Mouse (Mus musculus) cerebellum, adult 18-20 months (tissue): ENCODE results near the gene Tmem30b.
"Not testable (repeated sequence)": the region's sequence is repeated elsewhere in the genome, so short reads cannot be mapped to it uniquely, and the experiment has no call there.

Experiments used
- DNase-seq, 2 experiments: peaks; one replicate each; pipeline ENCODE4 v3.0.0; 2021

Gene Tmem30b

DNA sequence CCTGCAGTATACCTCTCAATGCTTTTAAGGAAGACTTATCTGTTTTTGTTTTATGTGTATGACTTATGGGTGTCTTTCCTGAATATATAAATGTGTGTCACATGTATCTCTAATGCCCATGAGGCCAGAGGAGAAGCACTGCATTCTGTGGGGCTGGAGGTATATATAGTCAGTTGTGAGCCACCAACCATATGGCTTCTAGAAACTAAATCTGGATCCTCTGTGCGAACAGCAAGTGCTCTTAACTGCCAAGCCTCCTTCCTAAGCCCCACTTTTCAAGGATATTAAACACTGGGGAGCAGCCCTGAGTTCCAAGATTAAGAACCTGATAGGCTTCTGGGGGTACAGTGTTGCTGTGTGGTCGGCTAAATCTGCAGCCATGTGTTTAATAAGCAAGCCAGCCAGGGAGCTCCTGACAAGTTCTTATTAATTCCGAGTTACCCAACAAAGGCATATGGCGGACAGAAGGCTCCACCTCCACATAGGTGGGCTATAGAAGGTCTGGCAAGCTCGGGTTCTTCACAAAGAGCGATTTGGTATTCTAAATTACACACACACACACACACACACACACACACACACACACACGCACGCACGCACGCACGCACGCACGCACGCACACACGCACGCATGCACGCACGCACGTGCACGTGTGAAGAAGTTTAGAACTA is 12.5 kb upstream of the Tmem30b start:
- DNase-seq = no peak

GRCm38 (mm10) chr12:73554155-73554554 is 8.0 kb upstream of the Tmem30b start:
- DNase-seq = peak; percentile 53 to 55

DNA sequence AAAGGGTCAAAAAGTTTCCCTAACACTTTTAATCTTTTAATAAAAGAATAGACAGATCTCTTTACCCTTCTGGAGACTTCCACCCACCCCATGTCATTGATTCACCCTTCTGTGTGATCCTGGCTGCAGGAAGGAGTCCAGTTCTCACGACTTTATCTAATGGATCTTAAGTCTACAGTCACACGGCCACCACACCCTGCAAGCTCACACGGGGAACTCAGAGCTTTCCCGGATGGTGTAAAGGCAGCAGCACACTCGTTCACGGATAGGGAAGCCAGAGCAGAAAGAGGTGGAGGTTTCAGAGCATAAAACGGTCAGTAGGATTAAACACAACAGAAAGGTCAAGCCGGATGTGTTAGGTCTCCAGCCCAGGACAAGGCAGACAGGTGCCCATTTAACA is 2.1 kb upstream of the Tmem30b start:
- no peak for DNase-seq

DNA sequence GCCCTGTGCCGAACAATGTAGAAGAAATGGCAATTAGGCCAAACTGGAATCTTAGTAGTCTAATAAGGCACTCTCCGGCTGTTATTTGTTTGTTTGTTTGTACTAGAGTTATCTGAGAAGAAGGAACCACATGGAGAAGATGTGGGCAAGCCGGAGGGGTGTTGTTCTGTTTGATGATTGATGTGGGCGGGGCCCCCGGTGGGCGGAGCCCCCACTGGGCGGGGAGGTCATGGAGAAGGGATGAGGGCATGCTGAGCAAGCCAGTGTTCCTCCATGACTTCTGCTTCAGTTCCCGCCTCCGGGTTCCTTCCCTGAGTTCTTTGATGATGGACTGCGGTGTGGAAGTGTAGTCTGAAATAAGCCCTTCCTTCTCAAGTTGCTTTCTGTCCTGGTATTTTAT is 1.5 kb upstream of the Tmem30b start:
- DNase-seq = no peak

GRCm38 (mm10) chr12:73545672-73546085 is 513 bp downstream of the Tmem30b start:
- no peak for DNase-seq

DNA sequence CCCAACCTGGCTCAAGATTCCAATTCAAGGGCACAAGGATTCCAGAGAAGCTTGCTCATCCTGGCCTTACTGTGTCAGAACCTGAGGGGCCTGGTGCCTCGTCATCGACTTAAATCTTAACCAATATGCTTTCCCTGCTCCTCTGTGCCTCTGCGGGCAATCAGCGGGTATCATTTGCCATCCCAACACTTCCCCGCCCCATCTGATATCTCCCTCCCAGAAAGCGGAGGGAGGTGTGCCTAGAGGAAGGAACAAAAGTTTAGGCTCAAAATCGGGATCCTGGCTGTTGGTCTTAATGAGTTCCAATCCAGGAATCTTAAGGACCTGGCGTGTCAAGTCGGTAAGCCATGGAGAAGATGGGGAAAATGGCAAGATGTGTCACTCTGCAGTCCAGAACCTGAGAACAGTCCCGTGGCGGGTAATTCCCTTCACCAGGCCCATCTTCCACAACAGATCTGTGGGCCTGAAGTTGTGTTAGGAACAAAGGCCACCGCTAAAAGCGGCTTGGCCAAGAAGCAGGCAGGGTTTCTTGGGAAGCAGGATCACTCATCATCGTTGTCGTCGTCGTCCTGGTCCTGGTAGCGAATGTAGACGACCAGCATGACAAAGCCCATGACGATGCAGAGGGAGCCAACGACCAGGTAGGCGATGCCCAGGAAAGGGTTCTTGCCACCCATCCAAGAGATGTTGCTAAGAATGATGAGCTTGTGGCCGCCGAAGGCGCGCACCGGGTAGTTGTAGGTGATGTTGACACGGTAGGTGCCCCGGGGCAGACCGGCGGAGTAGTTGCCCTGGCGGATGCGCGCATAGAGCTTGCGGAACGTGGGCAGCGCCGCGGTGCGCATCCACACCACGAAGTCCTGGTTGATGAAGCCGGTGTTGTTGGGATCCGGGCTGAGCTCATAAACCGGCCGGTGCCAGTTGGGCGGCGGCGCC is 1.2 kb downstream of the Tmem30b start:
- DNase-seq = no peak

DNA sequence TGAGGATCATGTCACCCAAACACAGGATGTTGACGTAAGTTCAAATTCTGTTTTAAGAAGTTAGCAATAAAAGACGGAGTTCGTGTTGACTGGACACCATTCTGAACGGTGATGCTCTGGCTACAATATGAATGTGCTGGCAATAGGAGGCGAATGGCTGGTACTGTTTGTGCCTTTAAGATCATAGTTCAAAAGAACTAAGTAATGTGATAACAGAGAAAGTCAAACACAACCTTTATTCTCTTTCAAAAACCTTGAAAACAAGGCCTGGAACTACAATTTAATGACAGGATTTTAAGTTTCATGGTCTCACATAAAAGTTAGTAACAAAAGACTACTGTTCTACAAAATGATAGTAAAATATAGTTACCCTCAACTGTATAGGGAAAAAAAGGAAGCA is 3.0 kb downstream of the Tmem30b start:
- DNase-seq = no peak

DNA sequence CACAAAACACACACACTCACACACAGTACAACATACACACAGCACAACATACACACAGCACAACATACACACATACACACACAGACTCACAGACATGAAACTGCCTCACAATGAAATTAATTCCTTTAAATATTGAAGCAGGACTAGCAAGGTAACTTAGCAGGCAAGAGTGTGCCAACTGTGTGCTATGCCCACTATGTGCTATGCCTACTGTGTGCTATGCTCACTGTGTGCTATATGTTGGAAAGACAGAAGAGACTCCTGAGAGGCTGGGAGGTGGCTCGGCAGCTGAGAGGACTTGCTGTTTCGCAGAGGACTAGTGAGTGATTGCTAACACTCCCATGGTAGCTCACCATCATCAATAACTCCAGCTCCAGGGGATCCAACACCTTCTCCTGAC is 5.8 kb downstream of the Tmem30b start:
- no peak for DNase-seq

- DNase-seq = no peak
These were observed 7.0 kb downstream of the Tmem30b start for GRCm38 (mm10) chr12:73539151-73539550.

DNA sequence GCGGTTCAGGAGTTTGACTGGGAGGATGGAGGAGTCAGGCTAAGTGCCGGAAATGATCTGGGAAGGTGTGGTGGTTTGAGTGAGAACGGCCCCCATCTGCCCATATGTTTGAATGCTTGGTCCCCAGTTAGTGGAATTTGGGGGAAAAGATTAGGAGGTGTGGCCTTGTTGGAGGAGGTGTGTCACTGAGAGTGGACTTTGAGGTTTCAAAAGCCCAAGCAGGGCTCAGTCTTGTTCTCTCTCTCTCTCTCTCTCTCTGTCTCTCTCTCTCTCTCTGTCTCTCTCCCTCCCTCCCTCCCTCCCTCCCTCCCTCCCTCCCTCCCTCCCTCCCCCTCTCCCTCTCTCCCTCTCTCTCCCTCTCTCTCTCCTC is 8.1 kb downstream of the Tmem30b start:
- DNase-seq = not testable (repeated sequence)

- DNase-seq = no peak
These were observed 8.6 kb downstream of the Tmem30b start for GRCm38 (mm10) chr12:73537499-73538138.

DNA sequence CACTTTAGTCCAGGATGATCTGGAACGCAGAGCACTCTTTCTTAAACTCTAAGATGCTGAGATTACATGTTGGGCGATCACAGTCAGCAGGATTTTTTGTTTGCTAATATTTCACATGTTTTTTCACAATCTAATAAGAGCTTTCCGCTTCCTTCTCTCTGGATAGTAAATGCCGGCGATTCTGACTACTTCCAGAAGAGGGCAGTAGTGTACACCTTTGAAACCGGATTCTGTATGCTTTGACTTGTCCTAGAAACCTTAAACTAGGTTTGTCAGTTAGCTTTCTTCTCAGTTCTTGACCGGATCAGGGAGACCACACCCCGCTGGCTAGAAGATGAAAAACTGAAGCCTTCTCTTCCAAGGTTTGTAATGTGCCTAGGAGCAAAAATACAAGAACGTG is 11.6 kb downstream of the Tmem30b start:
- DNase-seq = peak; percentile 39 to 44

DNA sequence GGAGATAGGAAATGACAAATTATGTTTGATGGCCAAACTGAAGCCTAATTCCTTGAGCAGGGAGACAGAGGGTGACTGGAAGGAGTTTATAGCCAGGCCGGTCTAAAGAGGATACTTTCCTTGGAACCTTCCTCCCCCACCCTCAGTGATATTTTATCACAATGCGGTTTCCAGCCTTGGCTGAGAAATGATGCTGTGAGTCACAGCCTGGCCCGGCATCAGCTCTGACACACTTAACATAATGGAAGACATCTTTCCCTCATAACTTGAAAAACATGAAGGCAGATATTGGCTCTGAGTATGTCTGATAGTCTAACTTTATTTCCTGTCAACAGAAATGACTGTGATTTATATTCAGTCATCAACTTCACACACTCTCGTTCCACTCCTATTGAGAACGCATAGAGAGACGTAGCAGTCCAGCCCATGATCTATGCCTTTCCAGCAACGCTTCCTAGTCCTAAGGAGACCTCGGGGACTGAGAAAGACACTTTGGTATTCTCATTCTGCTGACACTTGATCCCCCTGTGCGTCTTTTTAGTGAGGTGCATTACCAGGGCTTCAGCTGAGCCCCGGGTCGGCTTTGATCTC is 14.2 kb downstream of the Tmem30b start:
- DNase-seq = no peak

DNA sequence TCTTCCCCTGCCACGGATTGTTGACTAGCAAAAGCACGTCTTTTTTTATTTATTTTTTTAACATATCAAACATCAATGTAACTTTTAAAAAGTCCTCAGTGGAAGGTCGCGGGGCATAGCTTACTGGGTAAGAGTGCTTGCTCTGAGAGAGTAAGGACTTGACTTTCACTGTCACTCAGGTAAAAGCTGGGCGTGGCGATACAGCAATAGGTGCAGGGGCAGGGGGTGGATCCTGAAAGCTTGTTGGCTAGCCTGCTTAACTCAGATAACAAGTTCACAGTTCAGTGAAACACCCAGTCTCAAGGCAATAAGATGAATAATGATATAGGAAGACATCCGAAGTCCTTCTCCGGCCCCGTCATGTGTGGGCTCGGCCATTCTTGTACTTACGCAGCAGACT is 16.6 kb downstream of the Tmem30b start:
- no peak for DNase-seq

- no peak for DNase-seq
These were observed 17.1 kb downstream of the Tmem30b start for GRCm38 (mm10) chr12:73529131-73529530.

DNA sequence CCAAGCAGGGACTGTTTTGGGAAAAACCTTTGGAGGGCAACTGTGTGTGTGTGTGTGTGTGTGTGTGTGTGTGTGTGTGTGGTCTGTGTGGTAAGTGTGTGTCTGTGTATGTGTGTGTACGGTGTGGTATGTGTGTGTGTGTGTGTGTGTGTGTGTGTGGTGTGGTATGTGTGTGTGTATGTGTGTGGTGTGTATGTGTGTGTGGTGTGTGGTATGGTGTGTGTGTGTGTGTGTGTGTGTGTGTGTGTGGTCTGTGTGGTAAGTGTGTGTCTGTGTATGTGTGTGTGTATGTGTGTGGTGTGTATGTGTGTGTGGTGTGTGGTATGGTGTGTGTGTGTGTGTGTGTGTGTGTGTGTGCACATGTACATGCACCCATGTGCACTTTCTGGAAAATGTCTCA is 18.1 kb downstream of the Tmem30b start:
- DNase-seq = not testable (repeated sequence)

GRCm38 (mm10) chr12:73525254-73525885 is 20.8 kb downstream of the Tmem30b start:
- DNase-seq = no peak

GRCm38 (mm10) chr12:73523066-73523465 is 23.1 kb downstream of the Tmem30b start:
- no peak for DNase-seq

DNA sequence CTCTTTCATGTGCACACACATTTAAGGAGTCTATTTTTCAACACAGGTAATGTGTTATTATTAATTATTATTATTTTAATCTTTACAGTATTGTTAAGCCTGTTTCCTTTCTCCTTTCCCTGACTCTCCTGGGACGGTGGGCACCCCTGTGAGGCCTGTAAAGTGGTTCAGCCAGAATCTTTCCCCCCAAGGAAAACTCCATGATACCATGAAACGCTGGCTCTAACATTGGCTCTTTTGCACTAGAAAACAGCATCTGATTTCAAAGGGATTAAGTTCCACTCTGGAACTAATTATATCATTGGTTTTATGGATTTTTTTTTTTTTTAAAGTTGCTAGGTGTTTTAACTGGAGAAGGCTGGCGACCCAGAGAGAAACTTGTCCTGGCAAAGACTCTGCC is 24.2 kb downstream of the Tmem30b start:
- DNase-seq = no peak

DNA sequence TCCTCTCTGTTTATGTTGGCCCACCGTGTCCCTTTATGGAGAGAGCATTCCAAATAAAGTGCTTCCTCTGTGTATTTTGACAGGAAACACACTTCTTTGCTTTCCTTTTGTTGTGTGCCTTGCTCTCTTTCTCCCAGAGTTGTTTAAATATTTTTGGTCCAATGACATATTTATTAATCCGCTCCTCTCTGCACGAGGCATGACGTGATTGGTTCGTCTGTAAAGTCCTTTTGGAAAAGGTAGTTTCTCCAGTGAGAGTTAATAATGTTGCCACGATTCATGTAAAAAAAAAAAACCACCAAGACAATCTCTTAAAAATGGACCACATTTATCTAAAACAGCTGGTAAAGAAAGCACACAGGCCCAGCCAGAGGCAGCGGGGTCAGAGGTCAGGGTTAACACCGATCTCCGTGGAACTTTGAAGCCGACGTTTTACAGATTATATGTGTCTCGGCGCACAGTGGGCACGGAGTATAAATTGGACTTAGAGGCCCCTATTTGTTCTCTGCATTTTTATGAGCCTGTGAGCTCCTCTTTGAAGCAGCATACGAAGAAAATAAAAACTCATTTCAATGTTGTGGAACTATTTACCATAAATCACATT is 24.9 kb downstream of the Tmem30b start:
- no peak for DNase-seq

DNA sequence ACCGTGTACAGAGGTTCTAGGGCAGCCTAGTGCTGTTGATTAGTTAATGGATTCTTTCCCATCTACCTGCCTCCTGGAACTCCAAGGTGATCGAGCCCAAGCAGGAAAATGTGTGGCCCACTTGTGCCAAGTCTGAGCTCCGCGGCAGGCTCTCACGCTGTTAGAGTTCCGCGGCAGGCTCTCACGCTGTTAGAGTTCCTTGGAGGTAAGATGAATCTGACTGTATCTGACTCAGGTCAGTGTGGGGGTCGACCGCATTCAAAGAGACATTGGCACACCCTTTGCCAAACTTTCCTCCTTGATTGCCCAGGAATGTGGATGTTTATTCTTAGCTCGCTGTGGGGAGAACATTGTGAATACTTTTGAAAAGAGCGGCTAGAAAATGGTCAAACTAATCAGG is 28.4 kb downstream of the Tmem30b start:
- DNase-seq = no peak

GRCm38 (mm10) chr12:73517022-73517709 is 29.0 kb downstream of the Tmem30b start:
- DNase-seq = peak; percentile 45 to 68
